Mouse (Mus musculus) CH12.LX (cell line): ENCODE measurements around the gene Ufd1. TPM values are rescaled to one million over a fixed set of nuclear protein-coding genes. Genes with fewer than 3 reads are reported as not detected.

Experiments
- DNase-seq: peaks from one replicate; pipeline ENCODE4 v3.0.0-alpha.2; 2013; ENCODE audit errors: extremely low read depth
- H3K27ac ChIP-seq: 2 replicates; pipeline ENCODE4 v1.5.1; 2012; ENCODE audit warnings: low read depth, mild to moderate bottlenecking, control low read depth, moderate library complexity; ENCODE audit not compliant: insufficient read depth
- H3K27me3 ChIP-seq: replicated peaks from 2 replicates; pipeline ENCODE3; 2012; ENCODE audit warnings: inconsistent platforms
- H3K36me3 ChIP-seq, 2 experiments: replicated peaks in 1 of 2; 2 replicates each; pipeline versions ENCODE3 to v1.6.1; 2012; ENCODE audit warnings: inconsistent platforms in 1 of 2, low read length in 1 of 2, mild to moderate bottlenecking in 1 of 2, mixed read lengths in 1 of 2, moderate library complexity in 1 of 2; ENCODE audit not compliant: control insufficient read depth in 1 of 2, insufficient read depth in 1 of 2
- H3K4me1 ChIP-seq, 2 experiments: 2 replicates each; pipeline ENCODE4 v1.6.1; 2012; ENCODE audit warnings: inconsistent platforms in 1 of 2, moderate library complexity in 1 of 2; ENCODE audit not compliant: insufficient read depth in 2 of 2, control insufficient read depth in 1 of 2
- H3K4me2 ChIP-seq: 2 replicates; pipeline ENCODE4 v1.6.1; 2012; ENCODE audit warnings: low read depth, mild to moderate bottlenecking, control low read depth; ENCODE audit not compliant: poor library complexity, insufficient read depth, severe bottlenecking
- H3K4me3 ChIP-seq, 3 experiments: fragments of 150-350 bp in 1 of 3; sonication (generic) in 1 of 3; replicated peaks in 1 of 3; 2 replicates each; pipeline versions ENCODE3 to v1.5.1; 2011 to 2012; ENCODE audit warnings: low read depth in 2 of 3, low read length in 2 of 3, mild to moderate bottlenecking in 2 of 3, moderate library complexity in 2 of 3, control low read depth in 1 of 3, improper control_type of control experiment in 1 of 3, inconsistent platforms in 1 of 3, mixed read lengths in 1 of 3; ENCODE audit not compliant: poor library complexity in 1 of 3
- H3K79me2 ChIP-seq: replicated peaks from 2 replicates; pipeline ENCODE4 v1.6.1; 2012; ENCODE audit warnings: mild to moderate bottlenecking, moderate library complexity; ENCODE audit not compliant: control insufficient read depth, poor library complexity, insufficient read depth, severe bottlenecking; ENCODE audit errors: extremely low read depth
- H3K9ac ChIP-seq: 2 replicates; pipeline ENCODE4 v1.6.1; 2012; ENCODE audit warnings: low read depth, mild to moderate bottlenecking, control low read depth, moderate library complexity; ENCODE audit not compliant: insufficient read depth
- H3K9me3 ChIP-seq: replicated peaks from 2 replicates; pipeline ENCODE3; 2012; ENCODE audit warnings: low read length, inconsistent platforms, mixed read lengths
- CHD1 ChIP-seq: IDR thresholded peaks from 2 replicates; pipeline ENCODE4 v1.6.1; 2012; ENCODE audit warnings: low read depth, low read length, improper control_type of control experiment, inconsistent platforms
- E2F4 ChIP-seq: IDR thresholded peaks from 2 replicates; pipeline ENCODE4 v1.6.1; 2011; ENCODE audit warnings: low read depth, low read length, improper control_type of control experiment; ENCODE audit not compliant: insufficient replicate concordance
- ELF1 ChIP-seq: IDR thresholded peaks from 2 replicates; pipeline ENCODE4 v1.6.1; 2014; ENCODE audit warnings: low read depth, mild to moderate bottlenecking, inconsistent platforms, low read length, improper control_type of control experiment
- HCFC1 ChIP-seq: IDR thresholded peaks from 2 replicates; pipeline ENCODE4 v1.6.1; 2012; ENCODE audit warnings: low read depth, mild to moderate bottlenecking, inconsistent platforms, low read length, improper control_type of control experiment
- IRF4 ChIP-seq: IDR thresholded peaks from 2 replicates; pipeline ENCODE4 v1.6.1; 2014; ENCODE audit warnings: low read depth, mild to moderate bottlenecking, inconsistent platforms, low read length, improper control_type of control experiment
- JUND ChIP-seq: conservative IDR thresholded peaks from 2 replicates; pipeline ENCODE4 v1.6.1; 2011; ENCODE audit warnings: low read depth, low read length, improper control_type of control experiment
- KAT2A ChIP-seq: IDR thresholded peaks from 2 replicates; pipeline ENCODE4 v1.6.1; 2012; ENCODE audit warnings: low read length, improper control_type of control experiment, inconsistent platforms; ENCODE audit not compliant: insufficient replicate concordance
- MAFK ChIP-seq: IDR thresholded peaks from 2 replicates; pipeline ENCODE4 v1.6.1; 2011; ENCODE audit warnings: low read length, improper control_type of control experiment; ENCODE audit not compliant: insufficient replicate concordance
- MAZ ChIP-seq: IDR thresholded peaks from 2 replicates; pipeline ENCODE4 v1.6.1; 2012; ENCODE audit warnings: low read depth, mild to moderate bottlenecking, inconsistent platforms, low read length, improper control_type of control experiment, moderate library complexity
- MEF2A ChIP-seq: IDR thresholded peaks from 2 replicates; pipeline ENCODE4 v1.6.1; 2014; ENCODE audit warnings: low read depth, mild to moderate bottlenecking, inconsistent platforms, low read length, improper control_type of control experiment, borderline replicate concordance
- MXI1 ChIP-seq: IDR thresholded peaks from 2 replicates; pipeline ENCODE4 v1.6.1; 2011; ENCODE audit warnings: mild to moderate bottlenecking, low read depth, low read length, improper control_type of control experiment
- PAX5 ChIP-seq: IDR thresholded peaks from 2 replicates; pipeline ENCODE4 v1.6.1; 2012; ENCODE audit warnings: low read length, inconsistent platforms, mixed read lengths
- RAD21 ChIP-seq: IDR thresholded peaks from 2 replicates; pipeline ENCODE4 v1.6.1; 2011; ENCODE audit warnings: low read depth, mild to moderate bottlenecking, low read length, improper control_type of control experiment, moderate library complexity
- SIN3A ChIP-seq: IDR thresholded peaks from 2 replicates; pipeline ENCODE4 v1.6.1; 2012; ENCODE audit warnings: low read length, improper control_type of control experiment, inconsistent platforms
- UBTF ChIP-seq: IDR thresholded peaks from 2 replicates; pipeline ENCODE4 v1.6.1; 2012; ENCODE audit warnings: low read depth, mild to moderate bottlenecking, inconsistent platforms, low read length, improper control_type of control experiment, moderate library complexity
- USF1 ChIP-seq: IDR thresholded peaks from 2 replicates; pipeline ENCODE4 v1.6.1; 2014; ENCODE audit warnings: low read depth, mild to moderate bottlenecking, inconsistent platforms, low read length, improper control_type of control experiment
- USF2 ChIP-seq: conservative IDR thresholded peaks from 2 replicates; pipeline ENCODE4 v1.6.1; 2011; ENCODE audit warnings: low read depth, low read length, improper control_type of control experiment
- ZC3H11A ChIP-seq: IDR thresholded peaks from 2 replicates; pipeline ENCODE4 v1.6.1; 2012; ENCODE audit warnings: low read depth, mild to moderate bottlenecking, inconsistent platforms, low read length, improper control_type of control experiment
- ZNF384 ChIP-seq: IDR thresholded peaks from 2 replicates; pipeline ENCODE4 v1.6.1; 2012; ENCODE audit warnings: low read depth, low read length, improper control_type of control experiment, inconsistent platforms
- dilution Hi-C: fragments of 300-500 bp; cut with MboI; formaldehyde crosslinking; loops from 2 replicates; pipeline ENCODE4 v1.14.3; 2020; ENCODE audit warnings: low sequenced_read_pairs; ENCODE audit not compliant: extremely low pct_unique_long_range_greater_than_20kb, extremely low pct_ligation_motif_present
- in situ Hi-C: fragments of 300-500 bp; cut with MboI; formaldehyde crosslinking; loops from 3 replicates; pipeline ENCODE4 v1.14.3; 2019; ENCODE audit warnings: low sequenced_read_pairs, low pct_ligation_motif_present, low pct_unique_long_range_greater_than_20kb, mixed read lengths
- polyA plus RNA-seq: library from polyadenylated mRNA; unstranded; fragments of >175 nt; gene quantifications from 2 replicates; pipeline ENCODE4 v1.2.1, GENCODE M21; 2012; ENCODE audit warnings: low read depth; ENCODE audit not compliant: insufficient read length
- total RNA-seq, 2 experiments: library from RNA; depleted of rRNA; stranded (reverse); fragments of 300-350 nt in 1 of 2; fragments of >200 nt in 1 of 2; gene quantifications; 2 replicates each; pipeline ENCODE4 v1.2.3; 2012 to 2014

The Ufd1 gene
- total and polyA plus RNA-seq, 3 experiments: 43.6 to 80.8 (median 62.6) TPM

DNA sequence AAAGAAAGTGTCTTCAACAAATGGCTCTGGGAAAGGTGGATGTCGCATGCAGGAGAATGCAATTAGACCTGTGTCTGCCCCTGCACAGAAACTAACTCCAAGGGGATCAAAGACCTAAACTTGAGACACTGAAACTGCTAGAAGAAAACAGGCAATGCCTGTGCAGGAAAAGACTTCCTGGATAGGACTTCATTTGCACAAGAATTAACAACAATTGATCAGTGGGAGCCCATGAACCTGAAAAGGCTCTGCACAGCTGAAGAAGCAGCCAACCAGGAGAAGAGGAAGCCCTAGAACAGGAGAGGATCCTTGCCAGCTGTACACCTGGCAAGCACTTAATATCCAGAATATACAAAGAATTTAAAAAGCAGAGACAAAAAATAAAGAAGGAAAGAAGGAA, 42.1 kb upstream of the Ufd1 start:
- Histone ChIP-seq H3K4me1 (no peaks in the 10 kb centered on the region), H3K27me3 (no peaks in the 10 kb centered on the region), H3K27ac (no peak overlapping the region), H3K4me2 (no peak overlapping the region), H3K36me3 (no peaks in the 10 kb centered on the region), H3K79me2 (no peaks in the 10 kb centered on the region), H3K9me3 (peaks cover 2% of the 10 kb centered on the region), H3K9ac (no peak overlapping the region), H3K4me3 (no peak overlapping the region)
- dilution Hi-C loops (no loop called here), in situ Hi-C loops (no loop called here)
- DNase-seq: no peak
- TF ChIP-seq JUND: no peak
- TF ChIP-seq ZC3H11A: no peak
- TF ChIP-seq E2F4: no peak
- TF ChIP-seq PAX5: no peak
- no peak for TF ChIP-seq HCFC1
- no peak for TF ChIP-seq MAFK
- TF ChIP-seq ELF1: no peak
- TF ChIP-seq SIN3A: no peak
- TF ChIP-seq USF2: no peak
- no peak for TF ChIP-seq USF1
- TF ChIP-seq IRF4: no peak

- Histone ChIP-seq H3K4me2 (no peak overlapping the region), H3K4me1 (no peaks in the 10 kb centered on the region), H3K4me3 (no peak overlapping the region), H3K36me3 (peaks cover 10 to 35% of the 10 kb centered on the region in 2 experiments), H3K79me2 (no peaks in the 10 kb centered on the region), H3K27ac (no peak overlapping the region), H3K27me3 (no peaks in the 10 kb centered on the region), H3K9ac (no peak overlapping the region), H3K9me3 (peaks cover 6% of the 10 kb centered on the region)
- dilution Hi-C loops (no loop called here), in situ Hi-C loops (no loop called here)
- TF ChIP-seq RAD21 (no peak), MEF2A (no peak), MXI1 (no peak), CHD1 (no peak), KAT2A (no peak), PAX5 (no peak), UBTF (no peak), ZNF384 (no peak), MAZ (no peak), ELF1 (no peak)
- no peak for DNase-seq
These were observed 37.6 kb upstream of the Ufd1 start for GRCm38 (mm10) chr16:18773936-18774335.
